Mouse (Mus musculus): ENCODE measurements around the gene Pogk. TPM values are rescaled to one million over a fixed set of nuclear protein-coding genes. Genes with fewer than 3 reads are reported as not detected.

The Pogk gene
- polyA plus RNA-seq (2015; fragmentation: Nextera tagmentation; extraction: Ambion mirVana): 2.7 and 3.6 TPM in 2 replicates

DNA sequence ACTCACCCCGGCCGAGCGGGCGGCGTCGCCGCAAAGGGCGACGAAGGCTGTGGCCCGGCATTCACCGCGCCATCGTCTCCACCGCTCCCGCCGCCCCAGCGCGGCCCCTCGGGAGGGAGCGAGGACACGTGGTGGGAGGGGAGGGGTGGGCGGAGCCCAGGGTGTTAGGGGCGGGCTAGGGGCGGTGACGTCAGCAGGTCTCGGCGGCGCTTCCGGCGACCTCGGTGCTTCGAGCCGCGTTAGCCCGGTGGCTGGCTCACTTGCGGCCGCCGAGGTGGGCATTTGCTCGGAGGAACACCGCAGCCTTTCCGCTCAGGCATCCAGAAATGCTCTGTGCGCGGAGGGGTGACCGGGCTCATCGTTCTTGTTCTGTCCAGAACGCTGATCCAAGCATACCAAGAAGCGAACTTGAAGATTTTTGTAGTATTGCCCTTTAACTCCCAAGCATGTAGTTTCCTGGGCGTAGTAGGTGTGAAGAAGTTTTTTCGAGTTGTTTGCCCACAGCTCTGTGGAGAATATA lies at the start of gene Pogk:
Pogk (minus strand) TSS at position 163 of the 520 bp plus-strand sequence.

DNA sequence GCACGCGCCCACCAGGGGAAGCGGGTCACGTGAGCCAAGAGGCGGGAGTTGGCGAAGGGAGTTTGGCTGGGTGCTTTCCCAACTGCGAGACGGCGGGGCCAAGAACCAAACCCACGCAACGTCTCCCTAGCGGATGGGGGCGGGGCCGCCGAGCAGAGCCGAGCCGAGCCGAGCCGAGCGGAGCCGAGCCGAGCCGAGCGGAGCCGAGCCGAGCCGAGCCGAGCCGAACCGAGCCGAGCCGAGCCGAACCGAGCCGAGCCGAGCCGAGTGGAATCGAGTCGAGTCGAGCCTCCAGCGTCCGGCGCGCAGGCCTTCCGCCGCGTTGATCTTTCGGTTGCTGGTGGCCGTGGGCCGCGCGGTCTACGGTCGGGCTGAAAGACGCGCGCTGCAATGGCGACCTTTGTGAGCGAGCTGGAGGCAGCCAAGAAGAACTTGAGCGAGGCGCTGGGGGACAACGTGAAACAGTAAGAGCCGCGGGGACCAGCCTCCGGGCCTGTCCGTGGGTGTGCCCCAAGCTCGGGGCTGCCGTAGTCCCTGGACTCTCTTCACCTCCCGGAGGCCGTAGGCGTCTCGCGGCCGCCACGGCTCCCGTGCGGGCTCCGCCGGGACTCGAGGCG lies 30.5 kb downstream of the Pogk start, which contains the start of gene Tada1:
Tada1 (plus strand) TSS at position 85 of the 617 bp plus-strand sequence.

Other genes with a start within 250 kb of the Pogk start
- not detected in 2 replicates for gene Mael, start 171.1 kb downstream of the Pogk start, polyA plus RNA-seq (2015; fragmentation: Nextera tagmentation; extraction: Ambion mirVana)
- gene Ildr2, start 155.7 kb downstream of the Pogk start, polyA plus RNA-seq (2015; fragmentation: Nextera tagmentation; extraction: Ambion mirVana): 0.40 and 0.48 TPM in 2 replicates
- 17.9 and 21.9 TPM in 2 replicates for gene Tada1, start 30.8 kb downstream of the Pogk start, polyA plus RNA-seq (2015; fragmentation: Nextera tagmentation; extraction: Ambion mirVana)
- gene Gm4846, start 87.7 kb upstream of the Pogk start, polyA plus RNA-seq (2015; fragmentation: Nextera tagmentation; extraction: Ambion mirVana): not detected in 2 replicates
- gene Gm4847, start 237.8 kb upstream of the Pogk start, polyA plus RNA-seq (2015; fragmentation: Nextera tagmentation; extraction: Ambion mirVana): not detected in 2 replicates

All from skeletal muscle tissue, postnatal 0 days (tissue).